Mouse (Mus musculus): Measurements from ENCODE around the gene Mrln. TPM values are rescaled to one million over a fixed set of nuclear protein-coding genes. Genes with fewer than 3 reads are reported as not detected.

The Mrln gene
- polyA plus RNA-seq, 1 experiment from 2014 or later, result 0.94 TPM

DNA sequence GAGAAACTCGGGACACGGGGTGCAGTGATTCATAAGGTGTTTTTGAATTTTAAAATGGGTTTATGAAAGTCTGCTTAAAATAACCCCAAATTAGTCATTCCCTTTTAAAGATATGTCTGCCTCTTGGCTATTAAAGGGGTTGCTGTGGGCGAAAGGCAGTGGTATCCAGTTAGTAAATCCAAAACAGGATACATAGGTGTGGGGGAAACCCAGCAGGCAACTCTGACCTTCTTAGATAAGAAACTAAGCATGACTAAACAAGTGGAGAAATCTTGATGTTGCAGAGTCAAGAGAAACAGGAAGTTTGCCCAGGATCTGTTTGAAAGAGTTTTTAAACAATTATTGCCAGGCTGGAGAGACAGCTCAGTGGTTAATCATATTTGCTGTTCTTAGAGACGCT, 52.6 kb downstream of the Mrln start:
- no peaks in the 10 kb centered on the region for H3K9me3 ChIP-seq (ENCODE audit: control insufficient read depth, low read length)
- no peaks in the 10 kb centered on the region for H3K27me3 ChIP-seq (replicated peaks; ENCODE audit: control insufficient read depth, insufficient read depth, low read length)
- no peak overlapping the region for H3K27ac ChIP-seq (ENCODE audit: low read depth, low read length)
- H3K36me3 ChIP-seq (ENCODE audit: control insufficient read depth, insufficient read depth, low read length), result no peaks in the 10 kb centered on the region
- H3K4me1 ChIP-seq (ENCODE audit: control insufficient read depth, insufficient read depth, low read depth, low read length), result no peaks in the 10 kb centered on the region; the same call in 1 of the 2 replicates
- no peak overlapping the region for H3K9ac ChIP-seq (ENCODE audit: low read depth, low read length)
- 85% methylated on average over 4 of the region's 4 CpGs for WGBS
- H3K4me3 ChIP-seq (ENCODE audit: low read length), result no peak overlapping the region
- no peak for ATAC-seq
- no peak overlapping the region for H3K4me2 ChIP-seq (ENCODE audit: low read length)

DNA sequence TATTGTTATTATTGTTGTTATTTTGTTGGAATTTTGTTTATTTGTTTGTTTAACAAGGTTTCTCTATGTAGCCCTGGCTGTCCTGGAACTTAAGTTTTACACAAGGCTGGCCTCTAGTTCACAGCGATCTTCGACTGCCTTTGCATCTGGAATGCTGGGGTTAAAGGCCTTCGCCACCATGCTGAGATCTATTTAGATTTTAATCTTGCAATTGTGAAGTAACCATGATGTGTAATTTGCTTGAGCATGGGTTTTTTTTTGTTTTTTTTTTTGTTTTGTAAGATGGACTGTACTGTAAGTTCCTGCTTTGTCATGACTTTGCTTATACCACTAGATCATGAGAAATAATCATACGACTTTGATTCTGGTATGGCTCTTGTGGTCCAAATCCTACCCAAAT, 56.4 kb downstream of the Mrln start:
- Histone ChIP-seq H3K9me3 (ENCODE audit: control insufficient read depth, low read length) (no peaks in the 10 kb centered on the region), H3K27me3 (replicated peaks; ENCODE audit: control insufficient read depth, insufficient read depth, low read length) (no peaks in the 10 kb centered on the region), H3K4me1 (ENCODE audit: control insufficient read depth, insufficient read depth, low read depth, low read length) (no peaks in the 10 kb centered on the region), H3K9ac (ENCODE audit: low read depth, low read length) (no peak overlapping the region), H3K27ac (ENCODE audit: low read depth, low read length) (no peak overlapping the region), H3K4me3 (ENCODE audit: low read length) (no peak overlapping the region), H3K4me2 (ENCODE audit: low read length) (no peak overlapping the region), H3K36me3 (ENCODE audit: control insufficient read depth, insufficient read depth, low read length) (no peaks in the 10 kb centered on the region)
- 56% methylated on average over 4 of the region's 4 CpGs for WGBS
- ATAC-seq, result no peak

DNA sequence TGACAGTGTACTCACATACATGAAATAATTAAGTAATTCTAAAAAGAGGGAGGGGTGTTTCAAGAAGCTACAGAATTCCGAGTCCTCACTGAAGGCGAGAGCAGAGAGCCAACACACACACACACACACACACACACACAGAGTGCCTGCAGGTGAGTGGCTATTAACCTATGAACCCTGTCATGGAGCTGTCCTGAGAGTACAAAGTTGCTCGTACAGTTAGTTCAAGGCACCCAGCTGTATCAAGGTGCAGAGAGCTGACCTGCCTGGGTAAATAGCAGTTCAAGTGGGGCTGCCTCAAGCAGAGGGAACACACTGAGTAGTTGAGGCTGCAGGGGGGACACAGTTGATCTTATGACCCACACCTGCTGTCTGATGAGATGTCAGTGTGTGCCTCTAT, 57.6 kb downstream of the Mrln start:
- no peaks in the 10 kb centered on the region for H3K9me3 ChIP-seq (ENCODE audit: control insufficient read depth, low read length)
- no peak overlapping the region for H3K4me3 ChIP-seq (ENCODE audit: low read length)
- no peaks in the 10 kb centered on the region for H3K27me3 ChIP-seq (replicated peaks; ENCODE audit: control insufficient read depth, insufficient read depth, low read length)
- no peak for ATAC-seq
- no peak overlapping the region for H3K9ac ChIP-seq (ENCODE audit: low read depth, low read length)
- H3K4me1 ChIP-seq (ENCODE audit: control insufficient read depth, insufficient read depth, low read depth, low read length), result no peaks in the 10 kb centered on the region
- WGBS, result 78% methylated on average over 3 of the region's 3 CpGs
- H3K36me3 ChIP-seq (ENCODE audit: control insufficient read depth, insufficient read depth, low read length), result no peaks in the 10 kb centered on the region
- H3K27ac ChIP-seq (ENCODE audit: low read depth, low read length), result no peak overlapping the region
- H3K4me2 ChIP-seq (ENCODE audit: low read length), result no peak overlapping the region

DNA sequence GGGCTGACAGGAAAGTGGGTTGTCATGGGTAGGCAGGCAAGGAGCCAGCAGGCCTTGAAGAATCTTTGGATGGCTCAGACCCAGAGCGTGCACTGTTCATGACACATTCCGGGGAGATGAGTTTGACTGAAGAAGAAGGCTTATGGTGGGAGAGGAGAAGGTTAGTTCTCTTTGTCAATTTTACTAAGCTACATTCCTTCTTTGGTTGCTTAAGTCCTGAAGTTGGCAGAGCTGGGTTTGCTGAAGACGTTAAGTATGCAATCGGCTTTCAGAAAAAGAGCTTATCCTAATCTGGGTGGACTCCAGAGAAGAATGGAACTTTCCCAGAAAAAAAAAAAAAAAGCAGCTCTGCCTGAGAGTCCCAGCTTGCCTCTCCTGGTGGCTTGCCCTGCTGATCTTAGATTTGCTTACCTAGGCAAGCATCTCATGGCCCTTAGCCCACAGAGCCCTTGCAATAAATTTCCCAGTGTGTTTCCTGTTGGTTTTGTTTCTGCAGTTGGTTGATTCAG, 59.3 kb downstream of the Mrln start:
- Histone ChIP-seq H3K9me3 (ENCODE audit: control insufficient read depth, low read length) (no peaks in the 10 kb centered on the region), H3K27ac (ENCODE audit: low read depth, low read length) (no peak overlapping the region), H3K36me3 (ENCODE audit: control insufficient read depth, insufficient read depth, low read length) (no peaks in the 10 kb centered on the region), H3K4me3 (ENCODE audit: low read length) (no peak overlapping the region), H3K9ac (ENCODE audit: low read depth, low read length) (no peak overlapping the region), H3K27me3 (replicated peaks; ENCODE audit: control insufficient read depth, insufficient read depth, low read length) (no peaks in the 10 kb centered on the region), H3K4me2 (ENCODE audit: low read length) (no peak overlapping the region), H3K4me1 (ENCODE audit: control insufficient read depth, insufficient read depth, low read depth, low read length) (no peaks in the 10 kb centered on the region)
- no peak for ATAC-seq
- 79% methylated on average over 4 of the region's 4 CpGs for WGBS

DNA sequence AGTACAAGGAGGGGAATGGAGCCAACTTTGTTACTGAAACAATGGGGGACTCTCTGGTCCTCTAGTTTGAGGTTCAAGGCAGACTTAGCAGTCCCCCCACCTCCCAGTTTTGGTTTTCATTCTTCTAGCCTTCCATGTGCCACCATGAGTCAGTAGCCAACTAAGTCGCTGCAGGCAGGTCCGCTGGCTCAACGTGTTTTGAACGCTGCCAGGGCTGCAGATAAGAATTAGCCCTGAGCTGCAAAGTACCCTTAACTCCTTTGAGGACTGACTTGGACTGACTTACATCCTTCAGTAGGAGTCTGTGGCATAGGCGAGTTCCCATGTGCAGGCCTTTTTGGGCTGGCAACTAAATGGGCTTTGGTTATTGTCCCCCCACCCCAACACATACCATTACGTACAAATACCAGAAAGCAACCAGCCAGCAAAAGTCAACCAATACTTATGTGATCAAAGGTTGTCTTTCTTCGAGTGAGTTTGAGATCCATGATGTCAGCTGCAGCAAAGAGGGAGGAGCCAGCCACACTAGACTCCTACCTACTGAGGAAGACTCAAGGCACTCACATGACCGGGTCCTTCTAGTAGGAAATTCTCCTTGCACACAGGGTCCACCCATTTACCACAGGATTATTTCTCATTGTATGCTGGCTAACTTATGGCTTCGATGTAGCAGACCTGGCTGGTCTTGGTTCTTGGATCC, 60.0 kb downstream of the Mrln start:
- Histone ChIP-seq H3K4me2 (ENCODE audit: low read length) (no peak overlapping the region), H3K4me3 (ENCODE audit: low read length) (no peak overlapping the region), H3K36me3 (ENCODE audit: control insufficient read depth, insufficient read depth, low read length) (no peaks in the 10 kb centered on the region), H3K27me3 (replicated peaks; ENCODE audit: control insufficient read depth, insufficient read depth, low read length) (no peaks in the 10 kb centered on the region), H3K4me1 (ENCODE audit: control insufficient read depth, insufficient read depth, low read depth, low read length) (no peaks in the 10 kb centered on the region), H3K9me3 (ENCODE audit: control insufficient read depth, low read length) (no peaks in the 10 kb centered on the region), H3K9ac (ENCODE audit: low read depth, low read length) (no peak overlapping the region), H3K27ac (ENCODE audit: low read depth, low read length) (no peak overlapping the region)
- 89% methylated on average over 9 of the region's 9 CpGs for WGBS
- no peak for ATAC-seq

DNA sequence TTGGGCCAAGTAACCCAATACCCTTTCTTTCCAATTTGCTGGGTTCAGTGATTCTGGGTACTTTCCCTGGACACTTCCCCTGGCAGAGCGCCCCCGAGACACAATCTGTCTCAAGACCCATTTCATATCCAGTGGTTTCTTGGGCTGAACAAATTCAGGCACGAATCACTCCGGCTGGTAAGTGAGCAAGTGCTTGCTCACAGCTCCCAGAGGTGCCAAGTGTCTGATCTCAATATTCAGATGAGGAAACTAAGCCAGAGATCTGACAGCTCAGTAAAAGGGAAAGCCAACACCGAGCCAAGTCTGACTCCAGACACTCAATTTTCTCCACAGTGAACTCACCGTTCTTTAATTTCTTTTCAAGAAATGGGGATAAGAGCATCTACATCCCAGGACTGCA, 62.0 kb downstream of the Mrln start:
- Histone ChIP-seq H3K27me3 (replicated peaks; ENCODE audit: control insufficient read depth, insufficient read depth, low read length) (no peaks in the 10 kb centered on the region), H3K27ac (ENCODE audit: low read depth, low read length) (no peak overlapping the region), H3K36me3 (ENCODE audit: control insufficient read depth, insufficient read depth, low read length) (no peaks in the 10 kb centered on the region), H3K4me3 (ENCODE audit: low read length) (no peak overlapping the region), H3K9ac (ENCODE audit: low read depth, low read length) (no peak overlapping the region), H3K4me2 (ENCODE audit: low read length) (no peak overlapping the region), H3K9me3 (ENCODE audit: control insufficient read depth, low read length) (no peaks in the 10 kb centered on the region), H3K4me1 (ENCODE audit: control insufficient read depth, insufficient read depth, low read depth, low read length) (no peaks in the 10 kb centered on the region)
- 89% methylated on average over 6 of the region's 6 CpGs for WGBS
- no peak for ATAC-seq

DNA sequence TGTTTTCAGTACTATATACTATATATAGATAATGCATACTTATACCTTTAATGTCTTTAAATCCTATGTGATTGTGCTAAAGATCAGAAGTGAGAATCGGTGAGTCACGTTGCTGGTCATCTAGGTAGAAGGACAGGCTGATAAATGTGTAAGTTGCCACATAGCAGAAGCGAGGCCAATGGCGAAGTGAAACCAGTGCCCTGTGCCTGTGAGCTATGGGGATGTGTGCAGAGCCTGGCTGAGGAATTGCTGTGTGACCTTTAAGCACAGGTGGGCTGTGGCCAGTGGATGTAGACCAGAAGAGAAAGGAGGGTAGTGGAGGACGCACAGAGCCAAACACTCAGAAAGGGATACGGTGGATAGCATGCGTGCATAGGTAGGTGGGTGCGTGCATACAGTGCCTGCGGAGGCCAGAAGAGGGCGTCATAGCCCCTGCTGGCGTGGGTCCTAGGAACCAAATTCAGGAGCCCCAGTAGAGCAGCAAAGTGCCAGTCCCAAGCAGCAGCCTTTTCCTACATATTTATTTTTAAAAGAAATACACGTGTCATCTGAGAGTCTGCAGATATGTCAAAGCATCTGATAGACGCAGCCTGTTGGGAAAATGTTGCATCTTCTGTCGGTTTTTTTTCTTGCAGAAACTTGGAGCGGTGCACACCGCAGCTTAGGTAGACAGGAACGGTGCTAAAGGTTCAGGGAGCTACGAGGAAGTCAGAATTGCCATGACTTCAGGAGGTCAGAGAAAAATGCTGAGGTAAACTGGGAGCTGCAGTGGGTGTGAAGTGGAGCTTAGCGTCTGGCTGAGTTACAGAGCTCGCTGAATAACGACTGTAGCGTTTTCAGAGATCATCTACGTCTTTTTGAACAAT, 64.3 kb downstream of the Mrln start:
- WGBS, result 75% methylated on average over 23 of the region's 23 CpGs
- no peaks in the 10 kb centered on the region for H3K36me3 ChIP-seq (ENCODE audit: control insufficient read depth, insufficient read depth, low read length)
- no peaks in the 10 kb centered on the region for H3K9me3 ChIP-seq (ENCODE audit: control insufficient read depth, low read length)
- H3K27ac ChIP-seq (ENCODE audit: low read depth, low read length), result no peak overlapping the region
- H3K4me3 ChIP-seq (ENCODE audit: low read length), result no peak overlapping the region
- no peaks in the 10 kb centered on the region for H3K4me1 ChIP-seq (ENCODE audit: control insufficient read depth, insufficient read depth, low read depth, low read length)
- H3K9ac ChIP-seq (ENCODE audit: low read depth, low read length), result no peak overlapping the region
- no peak for ATAC-seq
- no peak overlapping the region for H3K4me2 ChIP-seq (ENCODE audit: low read length)
- H3K27me3 ChIP-seq (replicated peaks; ENCODE audit: control insufficient read depth, insufficient read depth, low read length), result no peaks in the 10 kb centered on the region

Other genes with a start within 250 kb of the Mrln start
- gene Ccdc6, start 107.5 kb upstream of the Mrln start, polyA plus RNA-seq (2015; fragmentation: Nextera tagmentation; extraction: Ambion mirVana), result 18.6 and 23.0 TPM in 2 replicates
- gene Slc16a9, start 40.4 kb downstream of the Mrln start, polyA plus RNA-seq (2015; fragmentation: Nextera tagmentation; extraction: Ambion mirVana), result 2.4 and 3.8 TPM in 2 replicates
- gene Fam13c, start 235.8 kb downstream of the Mrln start, polyA plus RNA-seq (2015; fragmentation: Nextera tagmentation; extraction: Ambion mirVana), result 24.7 and 25.5 TPM in 2 replicates